Mouse (Mus musculus) kidney, postnatal 0 days (tissue): ENCODE measurements around the gene Cntnap2. TPM values are rescaled to one million over a fixed set of nuclear protein-coding genes. Genes with fewer than 3 reads are reported as not detected.
"Not testable (repeated sequence)": the region's sequence is repeated elsewhere in the genome, so short reads cannot be mapped to it uniquely, and the experiment has no call there.

Experiments used
- ATAC-seq: fragments of 200-750 bp; cut with Nextera tagmentation; replicated peaks from 2 replicates; pipeline ENCODE4 v1.8.0; 2017; ENCODE audit warnings: low read depth, moderate number of reproducible peaks, moderate TSS enrichment, moderate library complexity; ENCODE audit not compliant: low FRiP score
- DNase-seq: peaks from one replicate; pipeline ENCODE4 v3.0.0-alpha.2; 2016; ENCODE audit warnings: low spot score
- H3K27ac ChIP-seq: fragments of 300-500 bp; sonication (generic); 2 replicates; pipeline ENCODE4 v1.5.1; 2014; ENCODE audit warnings: mild to moderate bottlenecking
- H3K27me3 ChIP-seq: fragments of 300-500 bp; sonication (generic); 2 replicates; pipeline ENCODE4 v1.6.1; 2014; ENCODE audit warnings: low read length, mixed read lengths; ENCODE audit not compliant: insufficient read depth
- H3K36me3 ChIP-seq: fragments of 300-500 bp; sonication (generic); 2 replicates; pipeline ENCODE4 v1.6.1; 2014; ENCODE audit warnings: low read length, mixed read lengths; ENCODE audit not compliant: insufficient read depth
- H3K4me1 ChIP-seq: fragments of 300-500 bp; sonication (generic); replicated peaks from 2 replicates; pipeline ENCODE4 v1.6.1; 2014; ENCODE audit warnings: antibody characterized with exemption, low read length, mixed read lengths; ENCODE audit not compliant: insufficient read depth
- H3K4me2 ChIP-seq: fragments of 300-500 bp; sonication (generic); 2 replicates; pipeline ENCODE4 v1.6.1; 2014; ENCODE audit warnings: mild to moderate bottlenecking, low read length, moderate library complexity, mixed read lengths
- H3K4me3 ChIP-seq: fragments of 300-500 bp; sonication (generic); replicated peaks from 2 replicates; pipeline ENCODE4 v1.5.1; 2014; ENCODE audit warnings: low read depth, low read length
- H3K9ac ChIP-seq: fragments of 300-500 bp; sonication (generic); 2 replicates; pipeline ENCODE4 v1.6.1; 2014; ENCODE audit warnings: low read depth, low read length
- H3K9me3 ChIP-seq: fragments of 300-500 bp; sonication (generic); replicated peaks from 2 replicates; pipeline ENCODE4 v1.6.1; 2016; ENCODE audit warnings: low read length, inconsistent platforms, mixed read lengths
- CTCF ChIP-seq: IDR thresholded peaks from 2 replicates; pipeline ENCODE4 v1.5.1; 2016; ENCODE audit warnings: antibody characterized with exemption, low read depth, mild to moderate bottlenecking, moderate library complexity
- WGBS: fragments of 180-500 bp; shearing (Covaris S2); extraction: QIAGEN DNeasy Blood & Tissue Kit; methylation state at CpG from one replicate; pipeline ENCODE4 v1.1.7; 2014; 5-methylcytosine and 5-hydroxymethylcytosine counted together
- polyA plus RNA-seq: library from polyadenylated mRNA; unstranded; fragments of >200 nt; fragmentation: Nextera tagmentation; extraction: Ambion mirVana; gene quantifications from 2 replicates; pipeline ENCODE4 v1.2.1, GENCODE M21; 2015

Cntnap2 gene
- polyA plus RNA-seq, 1 experiment from 2014 or later, result 2.8 TPM

- no peak overlapping the region for H3K9ac ChIP-seq
- H3K4me1 ChIP-seq, result no peaks in the 10 kb centered on the region
- H3K27ac ChIP-seq, result no peak overlapping the region
- no peak overlapping the region for H3K4me2 ChIP-seq
- H3K36me3 ChIP-seq, result no peaks in the 10 kb centered on the region
- ATAC-seq (no peak), DNase-seq (no peak)
- 70% methylated on average over 5 of the region's 5 CpGs for WGBS
- no peaks in the 10 kb centered on the region for H3K9me3 ChIP-seq
- H3K27me3 ChIP-seq, result no peaks in the 10 kb centered on the region
- no peak for TF ChIP-seq CTCF
- no peak overlapping the region for H3K4me3 ChIP-seq
These were observed 1989.9 kb downstream of the Cntnap2 start for GRCm38 (mm10) chr6:47049051-47049450.

GRCm38 (mm10) chr6:47050319-47051222 is 1991.4 kb downstream of the Cntnap2 start:
- H3K36me3 ChIP-seq, result no peaks in the 10 kb centered on the region
- no peak overlapping the region for H3K27ac ChIP-seq
- H3K4me3 ChIP-seq, result no peak overlapping the region
- DNase-seq, result no peak
- no peak overlapping the region for H3K9ac ChIP-seq
- TF ChIP-seq CTCF, result no peak
- WGBS, result 73% methylated on average over 7 of the region's 7 CpGs
- H3K4me2 ChIP-seq, result no peak overlapping the region
- H3K4me1 ChIP-seq, result no peaks in the 10 kb centered on the region
- H3K27me3 ChIP-seq, result no peaks in the 10 kb centered on the region
- H3K9me3 ChIP-seq, result no peaks in the 10 kb centered on the region
- no peak for ATAC-seq

- Histone ChIP-seq H3K9ac (no peak overlapping the region), H3K27ac (no peak overlapping the region), H3K36me3 (no peaks in the 10 kb centered on the region), H3K9me3 (no peaks in the 10 kb centered on the region), H3K4me1 (no peaks in the 10 kb centered on the region), H3K4me3 (no peak overlapping the region), H3K27me3 (no peaks in the 10 kb centered on the region), H3K4me2 (no peak overlapping the region)
- 66% methylated on average over 3 of the region's 3 CpGs for WGBS
- ATAC-seq (no peak), DNase-seq (no peak)
- TF ChIP-seq CTCF, result no peak
These were observed 2002.2 kb downstream of the Cntnap2 start for GRCm38 (mm10) chr6:47061341-47061740.

GRCm38 (mm10) chr6:47089998-47090397 is 2030.8 kb downstream of the Cntnap2 start:
- Histone ChIP-seq H3K27me3 (no peaks in the 10 kb centered on the region), H3K4me1 (no peaks in the 10 kb centered on the region), H3K27ac (no peak overlapping the region), H3K36me3 (no peaks in the 10 kb centered on the region), H3K4me2 (no peak overlapping the region), H3K4me3 (no peak overlapping the region), H3K9ac (no peak overlapping the region), H3K9me3 (no peaks in the 10 kb centered on the region)
- no peak for TF ChIP-seq CTCF
- no peak for ATAC-seq
- 61% methylated on average over 4 of the region's 4 CpGs for WGBS
- DNase-seq, result no peak

GRCm38 (mm10) chr6:47104951-47105350 is 2045.8 kb downstream of the Cntnap2 start:
- Histone ChIP-seq H3K4me3 (no peak overlapping the region), H3K9me3 (no peaks in the 10 kb centered on the region), H3K27me3 (no peaks in the 10 kb centered on the region), H3K27ac (no peak overlapping the region), H3K9ac (no peak overlapping the region), H3K4me1 (no peaks in the 10 kb centered on the region), H3K4me2 (no peak overlapping the region), H3K36me3 (no peaks in the 10 kb centered on the region)
- no peak for ATAC-seq
- TF ChIP-seq CTCF, result no peak
- 56% methylated on average over 1 of the region's 1 CpGs for WGBS
- no peak for DNase-seq

- H3K4me1 ChIP-seq, result no peaks in the 10 kb centered on the region
- H3K4me3 ChIP-seq, result no peak overlapping the region
- H3K36me3 ChIP-seq, result no peaks in the 10 kb centered on the region
- no peak overlapping the region for H3K4me2 ChIP-seq
- no peak for DNase-seq
- no peaks in the 10 kb centered on the region for H3K9me3 ChIP-seq
- no peak overlapping the region for H3K9ac ChIP-seq
- no peak for TF ChIP-seq CTCF
- H3K27me3 ChIP-seq, result no peaks in the 10 kb centered on the region
- no peak overlapping the region for H3K27ac ChIP-seq
- no peak for ATAC-seq
- WGBS, result 41% methylated on average over 6 of the region's 6 CpGs
These were observed 2050.5 kb downstream of the Cntnap2 start for GRCm38 (mm10) chr6:47109582-47110220.

GRCm38 (mm10) chr6:47134063-47134462 is 2074.9 kb downstream of the Cntnap2 start:
- H3K36me3 ChIP-seq, DNase-seq, H3K9ac ChIP-seq, H3K27me3 ChIP-seq, H3K9me3 ChIP-seq, H3K4me1 ChIP-seq, H3K4me2 ChIP-seq, H3K27ac ChIP-seq, H3K4me3 ChIP-seq, ATAC-seq: not testable (repeated sequence)
- WGBS, result no CpG with 5 or more reads among the region's 1 CpGs

- not testable (repeated sequence) for H3K27ac ChIP-seq, H3K9me3 ChIP-seq, H3K27me3 ChIP-seq, H3K4me1 ChIP-seq, H3K36me3 ChIP-seq, H3K9ac ChIP-seq, H3K4me2 ChIP-seq, H3K4me3 ChIP-seq, ATAC-seq, DNase-seq
- no CpG with 5 or more reads among the region's 1 CpGs for WGBS
These were observed 2093.9 kb downstream of the Cntnap2 start for GRCm38 (mm10) chr6:47153018-47153417.
